ENCODE assay signal across 30 mouse cellular contexts in genomic region chr7:145147973-145148698, GRCm38 (mm10). TPM values are rescaled to one million over a fixed set of nuclear protein-coding genes. Genes with fewer than 3 reads are reported as not detected.
"Had no signal": no experiment of that assay in that cellular context is flagged by ENCODE, and none has a peak within 500 bp of the region (broad histone marks: within the 10 kb centered on the region; RNA-seq: fewer than 3 reads in every experiment).

No protein-coding gene starts in this region.

- H3K4me1 ChIP-seq: heart, embryonic 13.5 days; heart, embryonic 15.5 days; limb, embryonic 10.5 days; limb, embryonic 12.5 days; liver, embryonic 12.5 days; liver, embryonic 15.5 days had no signal

- H3K9me3 ChIP-seq: heart, embryonic 15.5 days; limb, embryonic 10.5 days; liver, embryonic 12.5 days; liver, embryonic 15.5 days had no signal

- ATAC-seq: hindbrain, postnatal 0 days; intestine, embryonic 16.5 days; liver, embryonic 12.5 days had no signal

- H3K4me3 ChIP-seq: heart, adult 2 months; heart, embryonic 13.5 days; heart, embryonic 15.5 days; hindbrain, embryonic 13.5 days; hindbrain, embryonic 15.5 days; layer of hippocampus, adult 2 months; left cerebral cortex, adult 2 months; limb, embryonic 10.5 days; limb, embryonic 12.5 days; liver, embryonic 12.5 days; liver, embryonic 15.5 days had no signal

- H3K4me2 ChIP-seq: heart, embryonic 11.5 days; heart, embryonic 13.5 days; heart, embryonic 15.5 days; hindbrain, embryonic 13.5 days; hindbrain, embryonic 15.5 days; limb, embryonic 12.5 days; liver, embryonic 12.5 days; liver, embryonic 15.5 days had no signal

- H3K27ac ChIP-seq: heart, adult 2 months; heart, embryonic 13.5 days; heart, embryonic 15.5 days; hindbrain, embryonic 13.5 days; hindbrain, embryonic 15.5 days; hindbrain, postnatal 0 days; layer of hippocampus, adult 2 months; left cerebral cortex, adult 2 months; limb, embryonic 10.5 days; limb, embryonic 12.5 days; liver, embryonic 12.5 days; liver, embryonic 15.5 days had no signal

- H3K27me3 ChIP-seq: heart, embryonic 15.5 days; hindbrain, embryonic 15.5 days; limb, embryonic 12.5 days; liver, embryonic 12.5 days; liver, embryonic 15.5 days had no signal

- H3K36me3 ChIP-seq: heart, embryonic 13.5 days; heart, embryonic 15.5 days; hindbrain, embryonic 13.5 days; hindbrain, embryonic 15.5 days; limb, embryonic 10.5 days; limb, embryonic 12.5 days; liver, embryonic 12.5 days; liver, embryonic 15.5 days had no signal

- H3K9ac ChIP-seq: heart, embryonic 13.5 days; heart, embryonic 15.5 days; hindbrain, embryonic 13.5 days; hindbrain, embryonic 15.5 days; limb, embryonic 12.5 days; liver, embryonic 12.5 days; liver, embryonic 15.5 days had no signal

- DNase-seq: gastrocnemius, postnatal 14 days; gastrocnemius, postnatal 36 days; heart, adult 11 months; heart, adult 2 months; heart, postnatal 14 days; heart, postnatal 36 days; kidney, adult 18-20 months; kidney, adult 8-10 months; kidney, postnatal 10 days; kidney, postnatal 4 days; liver had no signal

RNA-seq across cellular contexts. Expression of gene 1810010D01Rik, which starts 59.8 kb away (rescaled TPM):
- total RNA-seq: gastrocnemius, adult 18-20 months; gastrocnemius, adult 8-10 months; gastrocnemius, postnatal 36 days; heart, adult 2 months; heart, postnatal 36 days; hematopoietic stem cell, adult 5-6 weeks; left cerebral cortex, postnatal 14 days had no signal
- polyA plus RNA-seq: heart, embryonic 11.5 days; heart, embryonic 15.5 days; heart, postnatal 0 days; hindbrain, embryonic 13.5 days; hindbrain, embryonic 15.5 days; hindbrain, postnatal 0 days; kidney, embryonic 14.5 days had no signal
